Mouse (Mus musculus) midbrain, embryonic 16.5 days (tissue): ENCODE measurements around the gene Wnt1. TPM values are rescaled to one million over a fixed set of nuclear protein-coding genes. Genes with fewer than 3 reads are reported as not detected.
"Not testable (repeated sequence)": the region's sequence is repeated elsewhere in the genome, so short reads cannot be mapped to it uniquely, and the experiment has no call there.

ENCODE experiments used
- ATAC-seq: fragments of 200-750 bp; cut with Nextera tagmentation; 2 replicates; pipeline ENCODE4 v1.8.0; 2017; ENCODE audit warnings: moderate TSS enrichment
- H3K27ac ChIP-seq: fragments of 300-500 bp; sonication (generic); 2 replicates; pipeline ENCODE4 v1.5.1; 2014; ENCODE audit warnings: mild to moderate bottlenecking, low read length, mixed read lengths
- H3K27me3 ChIP-seq: fragments of 300-500 bp; sonication (generic); 2 replicates; pipeline ENCODE4 v1.6.1; 2014; ENCODE audit warnings: low read depth, low read length, mixed read lengths; ENCODE audit not compliant: control insufficient read depth, insufficient read depth
- H3K36me3 ChIP-seq: fragments of 300-500 bp; sonication (generic); 2 replicates; pipeline ENCODE4 v1.6.1; 2014; ENCODE audit warnings: mild to moderate bottlenecking, low read length, moderate library complexity, mixed read lengths; ENCODE audit not compliant: control insufficient read depth, insufficient read depth
- H3K4me1 ChIP-seq: fragments of 300-500 bp; sonication (generic); 2 replicates; pipeline ENCODE4 v1.6.1; 2014; ENCODE audit warnings: mild to moderate bottlenecking, low read length, mixed read lengths; ENCODE audit not compliant: control insufficient read depth, insufficient read depth
- H3K4me2 ChIP-seq: fragments of 300-500 bp; sonication (generic); 2 replicates; pipeline ENCODE4 v1.6.1; 2014; ENCODE audit warnings: mild to moderate bottlenecking, low read length, mixed read lengths
- H3K4me3 ChIP-seq: fragments of 300-500 bp; sonication (generic); 2 replicates; pipeline ENCODE4 v1.5.1; 2014; ENCODE audit warnings: low read depth, mild to moderate bottlenecking, low read length, moderate library complexity, mixed read lengths
- H3K9ac ChIP-seq: fragments of 300-500 bp; sonication (generic); 2 replicates; pipeline ENCODE4 v1.6.1; 2014; ENCODE audit warnings: low read depth, low read length, mixed read lengths
- H3K9me3 ChIP-seq: fragments of 300-500 bp; sonication (generic); replicated peaks from 2 replicates; pipeline ENCODE4 v1.6.1; 2014; ENCODE audit warnings: mild to moderate bottlenecking, low read length, mixed read lengths; ENCODE audit not compliant: control insufficient read depth, poor library complexity, severe bottlenecking
- WGBS: fragments of 180-500 bp; shearing (Covaris S2); extraction: QIAGEN DNeasy Blood & Tissue Kit; methylation state at CpG from one replicate; pipeline ENCODE4 v1.1.7; 2014; 5-methylcytosine and 5-hydroxymethylcytosine counted together
- polyA plus RNA-seq: library from polyadenylated mRNA; unstranded; fragments of >200 nt; fragmentation: Nextera tagmentation; extraction: Ambion mirVana; gene quantifications from 2 replicates; pipeline ENCODE4 v1.2.1, GENCODE M21; 2015

The Wnt1 gene
- polyA plus RNA-seq, 1 experiment from 2014 or later, result 1.3 TPM

DNA sequence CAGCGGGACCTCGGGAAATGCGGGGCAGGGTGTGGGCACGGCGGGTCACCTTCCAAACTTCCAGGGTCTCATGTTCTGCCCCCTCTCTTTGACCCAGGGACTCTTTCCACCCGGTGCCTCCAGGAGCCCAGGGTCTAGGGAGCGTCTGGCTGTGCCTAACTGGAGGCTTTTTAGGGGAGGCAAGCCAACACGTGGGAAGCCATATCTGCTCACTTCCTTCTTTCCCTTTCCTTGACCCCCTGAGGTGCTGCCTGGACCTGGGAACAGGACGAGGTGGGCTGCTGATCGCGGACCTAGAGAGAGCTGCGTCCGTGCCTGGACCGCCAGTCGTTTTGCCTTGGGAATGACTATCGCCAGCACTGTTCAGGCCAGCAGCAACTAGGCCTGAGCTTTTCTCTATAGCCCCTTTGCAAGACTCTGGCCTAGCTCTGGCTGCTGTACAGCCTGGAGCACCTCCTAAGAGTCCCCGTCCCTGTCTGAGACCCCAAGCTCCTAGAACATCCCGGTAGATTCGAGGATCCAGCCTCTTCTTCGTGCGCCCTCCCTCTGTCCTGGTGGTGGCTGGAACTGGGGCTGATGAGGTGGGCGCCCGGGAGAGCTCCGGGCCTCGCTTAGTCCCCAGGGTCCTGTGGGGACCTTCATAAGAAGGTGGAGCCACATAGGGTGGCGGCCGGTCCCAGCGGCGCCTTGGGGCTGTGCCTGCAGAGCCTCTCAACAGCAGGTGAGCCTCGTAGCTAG is 16.6 kb downstream of the Wnt1 start:
- Histone ChIP-seq H3K27me3 (peaks cover 79% of the 10 kb centered on the region), H3K4me1 (peaks cover 32% of the 10 kb centered on the region), H3K4me2 (peak overlapping the region; percentile 89), H3K4me3 (peak overlapping the region; percentile 44; the same call in 1 of the 2 replicates), H3K9ac (no peak overlapping the region), H3K9me3 (no peaks in the 10 kb centered on the region), H3K27ac (no peak overlapping the region), H3K36me3 (no peaks in the 10 kb centered on the region)
- WGBS, result 7% methylated on average over 30 of the region's 30 CpGs
- ATAC-seq, result no peak

DNA sequence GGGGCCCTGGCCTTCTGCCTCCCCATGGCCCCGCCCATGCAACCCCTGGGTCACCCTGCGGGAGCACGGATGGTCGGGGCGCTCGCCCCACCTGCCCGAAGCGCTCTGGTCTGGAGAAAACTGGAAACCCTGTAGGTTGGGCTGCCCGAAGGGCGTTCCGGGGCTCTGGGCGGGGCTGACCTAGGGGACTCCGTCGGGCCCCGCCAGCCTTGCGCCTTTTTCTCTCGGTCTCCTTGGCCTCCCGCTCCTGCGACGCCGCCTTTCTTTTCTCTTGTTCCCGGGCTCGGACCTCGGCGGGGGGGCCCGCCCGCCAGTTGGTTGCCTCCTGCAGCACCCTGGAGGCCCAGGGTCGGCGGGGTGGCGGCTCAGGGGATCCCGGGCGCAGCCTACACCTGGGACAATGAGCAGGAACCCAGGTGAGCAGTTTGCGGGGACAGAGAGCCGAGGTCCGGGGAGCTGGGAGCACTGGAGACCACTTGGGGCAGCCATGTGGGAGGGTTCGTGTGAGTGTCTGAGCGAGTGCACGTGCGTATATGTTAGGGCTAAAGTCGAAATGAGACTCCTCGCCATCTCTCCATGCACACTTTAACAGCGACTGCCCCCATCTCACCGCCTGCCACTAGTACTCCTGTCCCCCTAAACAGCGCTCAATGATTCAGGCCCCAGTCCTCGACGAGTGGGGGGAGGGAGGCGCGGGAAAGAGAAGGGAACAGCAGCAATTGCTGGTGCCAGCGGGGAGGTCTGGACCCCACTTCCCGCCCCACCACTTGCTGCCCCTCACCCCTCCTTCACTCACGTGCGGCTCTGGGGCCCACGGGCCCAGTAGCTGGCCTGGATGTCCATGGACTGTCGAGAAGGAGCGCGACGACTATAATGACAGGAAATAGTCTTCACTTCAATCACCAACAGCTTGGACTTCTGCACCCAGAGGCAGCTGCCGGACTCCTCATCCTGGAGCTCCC is 17.4 kb downstream of the Wnt1 start:
- Histone ChIP-seq H3K9me3 (no peaks in the 10 kb centered on the region), H3K4me3 (peak overlapping the region; percentile 44), H3K27me3 (peaks cover 71% of the 10 kb centered on the region), H3K4me2 (peak overlapping the region; percentile 58), H3K9ac (peak overlapping the region; percentile 52), H3K27ac (no peak overlapping the region), H3K36me3 (0 out of 2 replicates have a peak, but pooled peaks cover 2% of the 10 kb centered on the region), H3K4me1 (peaks cover 32% of the 10 kb centered on the region)
- under 1% methylated on average over 55 of the region's 58 CpGs for WGBS
- ATAC-seq, result no peak

DNA sequence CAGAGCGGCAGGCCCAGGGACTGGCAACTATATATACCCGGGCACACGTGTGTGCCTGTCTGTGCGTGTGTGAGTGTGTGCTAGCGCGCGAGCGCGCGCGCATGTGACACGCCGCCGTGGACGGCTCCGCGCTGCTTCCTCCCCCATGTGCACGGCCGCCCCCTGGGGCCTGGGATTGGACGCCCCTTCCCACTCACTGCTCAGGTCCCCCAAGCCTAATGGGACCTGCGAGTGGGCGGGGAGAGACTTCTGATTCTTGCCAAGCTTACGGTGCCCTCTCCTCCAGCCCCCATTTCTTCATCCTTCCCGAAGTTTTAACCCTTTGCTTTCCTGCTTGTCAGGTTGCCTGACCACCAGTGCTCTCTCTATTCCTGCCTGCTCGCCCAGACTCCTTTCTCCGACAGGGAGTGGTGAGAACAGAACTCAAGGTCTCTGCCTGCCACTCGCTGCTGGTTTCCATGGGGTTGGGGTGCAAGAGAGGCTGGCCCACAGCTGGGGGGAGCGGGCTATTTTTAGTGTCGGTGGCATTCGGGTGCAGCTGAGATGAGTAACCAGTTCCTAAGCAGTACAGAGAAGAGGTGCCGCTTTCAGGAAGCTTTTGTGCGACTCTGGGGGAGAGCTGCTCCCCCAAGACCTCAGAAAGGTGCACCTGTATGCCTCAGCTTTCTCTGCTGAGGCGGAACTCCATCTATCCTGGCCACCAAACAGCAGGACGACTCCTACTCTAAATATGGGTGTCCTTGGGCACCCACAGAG is 18.4 kb downstream of the Wnt1 start:
- under 1% methylated on average over 29 of the region's 34 CpGs for WGBS
- Histone ChIP-seq H3K36me3 (0 out of 2 replicates have a peak, but pooled peaks cover 4% of the 10 kb centered on the region), H3K4me1 (peaks cover 32% of the 10 kb centered on the region)

DNA sequence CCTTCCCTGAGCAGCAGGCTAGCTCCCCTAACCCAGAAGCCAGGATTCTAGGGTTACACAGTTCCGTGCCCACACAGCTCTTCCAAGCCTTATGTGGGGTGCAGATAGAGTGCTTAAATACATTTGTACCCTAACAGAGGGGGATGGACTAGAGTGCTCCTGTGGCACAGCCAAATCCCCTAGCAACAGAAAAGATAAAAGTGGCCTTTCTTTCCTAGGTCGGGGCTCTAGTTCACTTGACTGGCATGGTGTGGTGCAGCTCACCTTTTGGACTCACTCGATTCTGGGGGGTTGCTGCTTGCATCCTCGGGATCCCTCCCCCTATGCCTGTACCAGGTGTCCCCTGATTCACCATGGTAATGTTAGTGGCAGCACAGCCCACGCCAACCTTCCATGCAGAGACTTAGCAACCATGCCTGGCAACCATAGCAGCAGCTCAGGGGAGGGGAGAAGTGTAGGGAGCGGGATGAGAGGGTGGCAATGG is 19.0 kb downstream of the Wnt1 start:
- peaks cover 32% of the 10 kb centered on the region for H3K4me1 ChIP-seq
- H3K9ac ChIP-seq, result 0 out of 2 replicates have a peak overlapping the region, but pooled peaks have one; percentile 52
- ATAC-seq, result no peak
- 0 out of 2 replicates have a peak, but pooled peaks cover 6% of the 10 kb centered on the region for H3K36me3 ChIP-seq
- peaks cover 55% of the 10 kb centered on the region for H3K27me3 ChIP-seq
- H3K4me3 ChIP-seq, result peak overlapping the region; percentile 44; the same call in 1 of the 2 replicates
- 7% methylated on average over 6 of the region's 6 CpGs for WGBS
- H3K27ac ChIP-seq, result no peak overlapping the region
- H3K4me2 ChIP-seq, result peak overlapping the region; percentile 58
- H3K9me3 ChIP-seq, result no peaks in the 10 kb centered on the region

More for the DNA sequence above, 18.4 kb downstream of the Wnt1 start:
- H3K4me2 ChIP-seq, result peak overlapping the region; percentile 58
- no peaks in the 10 kb centered on the region for H3K9me3 ChIP-seq
- H3K27me3 ChIP-seq, result peaks cover 61% of the 10 kb centered on the region
- 0 out of 2 replicates have a peak, but pooled peaks have one; percentile 26 for ATAC-seq
- no peak overlapping the region for H3K27ac ChIP-seq
- peak overlapping the region; percentile 52 for H3K9ac ChIP-seq
- H3K4me3 ChIP-seq, result peak overlapping the region; percentile 44

DNA sequence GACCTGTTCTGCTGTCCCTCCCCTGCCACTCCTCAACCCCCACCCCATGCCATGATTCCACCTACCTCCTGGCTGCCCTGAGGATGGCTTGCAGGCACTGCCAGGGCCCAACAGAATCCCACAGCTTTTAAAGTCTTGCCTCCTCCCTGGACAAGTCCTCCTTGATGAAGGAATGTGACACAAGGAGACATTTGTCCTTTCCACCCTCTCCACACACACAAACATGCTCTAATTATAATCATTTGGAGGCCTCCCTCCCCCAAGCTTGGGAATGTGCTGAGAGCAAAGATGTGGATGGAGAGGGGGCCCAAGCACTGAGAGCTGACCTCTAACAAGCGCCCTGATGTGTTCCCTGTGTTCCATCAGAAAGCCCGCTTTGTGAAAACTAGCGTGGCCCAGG is 19.7 kb downstream of the Wnt1 start, which contains the start of gene Ddn:
Gene Ddn, minus strand, starts transcription at position 101 of the 400 bp plus-strand sequence.
- Histone ChIP-seq H3K4me2 (peak within 1 kb of the TSS; percentile 58), H3K27me3 (peaks cover 50% of the 10 kb centered on the region), H3K4me1 (peaks cover 32% of the 10 kb centered on the region), H3K36me3 (peaks cover 12% of the 10 kb centered on the region; the same call in 1 of the 2 replicates), H3K9ac (peak within 1 kb of the TSS; percentile 52; the same call in 1 of the 2 replicates), H3K4me3 (peak within 1 kb of the TSS; percentile 44), H3K9me3 (no peaks in the 10 kb centered on the region), H3K27ac (no peak within 1 kb of the TSS)
- no peak for ATAC-seq
- WGBS, result 59% methylated on average over 3 of the region's 3 CpGs

DNA sequence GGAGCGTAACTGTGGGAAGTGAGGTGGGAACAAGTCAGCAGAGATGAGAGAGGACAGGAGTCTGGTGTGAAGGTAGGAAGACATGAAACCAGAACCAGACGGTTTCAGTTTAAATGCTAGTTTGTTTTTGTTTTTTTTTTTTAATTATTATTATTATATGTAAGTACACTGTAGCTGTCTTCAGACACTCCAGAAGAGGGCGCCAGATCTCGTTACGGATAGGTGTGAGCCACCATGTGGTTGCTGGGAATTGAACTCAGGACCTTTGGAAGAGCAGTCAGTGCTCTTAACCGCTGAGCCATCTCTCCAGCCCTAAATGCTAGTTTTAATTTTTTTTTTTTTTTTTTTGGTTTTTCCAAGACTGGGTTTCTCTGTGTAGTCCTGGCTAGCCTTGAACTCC is 20.6 kb downstream of the Wnt1 start:
- H3K27ac ChIP-seq, ATAC-seq, H3K4me3 ChIP-seq, H3K4me2 ChIP-seq, H3K9me3 ChIP-seq, H3K9ac ChIP-seq: not testable (repeated sequence)
- peaks cover 43% of the 10 kb centered on the region for H3K27me3 ChIP-seq
- WGBS, result 81% methylated on average over 6 of the region's 6 CpGs
- peaks cover 31% of the 10 kb centered on the region for H3K4me1 ChIP-seq
- peaks cover 13% of the 10 kb centered on the region; the same call in 1 of the 2 replicates for H3K36me3 ChIP-seq

DNA sequence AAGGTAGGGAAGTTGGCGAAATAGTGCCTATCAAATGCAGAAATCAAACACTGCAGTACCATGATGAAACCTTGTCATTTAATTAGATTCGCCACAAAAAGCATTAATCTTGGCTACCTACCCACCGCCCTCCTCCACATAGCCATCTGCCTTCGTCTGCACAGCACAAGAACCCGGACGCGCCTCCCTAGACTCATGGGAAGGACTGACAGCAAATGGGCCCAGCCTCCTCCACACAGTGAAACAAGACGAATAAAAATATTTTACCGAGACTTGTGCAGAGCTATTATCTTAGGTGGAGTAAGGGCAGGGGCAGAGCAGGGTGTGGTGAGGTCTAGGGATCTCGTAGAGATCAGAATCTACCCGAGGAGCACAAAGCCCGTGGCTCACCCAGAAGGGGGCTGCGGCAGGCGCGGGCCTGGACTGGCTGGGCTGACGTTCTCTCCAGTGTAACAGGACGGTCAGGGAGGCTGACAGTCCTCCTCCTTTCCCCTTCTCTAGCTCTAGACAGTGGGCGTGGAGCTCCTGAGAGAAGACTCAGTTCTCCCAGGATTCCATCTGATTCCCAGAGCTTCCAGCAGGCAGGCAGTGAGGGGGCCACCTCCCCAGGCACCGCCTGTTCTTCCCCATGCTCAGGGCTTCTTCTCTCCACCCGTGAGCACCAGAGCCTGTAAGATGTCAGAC is 23.2 kb downstream of the Wnt1 start:
- H3K9me3 ChIP-seq, result no peaks in the 10 kb centered on the region
- ATAC-seq, result no peak
- H3K36me3 ChIP-seq, result peaks cover 18% of the 10 kb centered on the region
- H3K27me3 ChIP-seq, result peaks cover 20% of the 10 kb centered on the region
- H3K4me3 ChIP-seq, result no peak overlapping the region
- H3K4me1 ChIP-seq, result peaks cover 12% of the 10 kb centered on the region
- H3K9ac ChIP-seq, result no peak overlapping the region
- H3K4me2 ChIP-seq, result no peak overlapping the region
- no peak overlapping the region for H3K27ac ChIP-seq
- 81% methylated on average over 20 of the region's 20 CpGs for WGBS

DNA sequence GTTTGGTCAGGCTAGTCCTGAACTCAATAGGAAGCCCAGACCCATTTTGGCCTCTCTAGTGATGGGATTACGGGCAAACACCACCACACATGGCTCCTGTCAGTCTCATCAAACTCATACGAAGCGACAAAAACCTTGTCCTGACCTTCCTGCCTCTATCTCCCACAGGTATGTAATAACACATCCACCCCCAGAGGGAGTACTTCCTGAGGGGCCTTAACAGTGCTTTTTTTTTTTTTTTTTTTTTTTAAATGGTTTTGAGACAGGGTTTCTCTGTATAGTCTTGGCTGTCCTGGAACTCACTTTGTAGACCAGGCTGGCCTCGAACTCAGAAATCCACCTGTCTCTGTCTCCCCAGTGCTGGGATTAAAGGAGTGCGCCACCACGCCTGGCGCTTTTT is 28.5 kb downstream of the Wnt1 start:
- H3K9me3 ChIP-seq, result no peaks in the 10 kb centered on the region
- no peak overlapping the region for H3K27ac ChIP-seq
- peaks cover 13% of the 10 kb centered on the region for H3K36me3 ChIP-seq
- no peak overlapping the region for H3K4me3 ChIP-seq
- no peak overlapping the region for H3K9ac ChIP-seq
- H3K4me2 ChIP-seq, result no peak overlapping the region
- WGBS, result 93% methylated on average over 7 of the region's 7 CpGs
- H3K4me1 ChIP-seq, result no peaks in the 10 kb centered on the region
- no peaks in the 10 kb centered on the region for H3K27me3 ChIP-seq
- ATAC-seq, result no peak
